ENCODE assay signal across 12 mouse cellular contexts in genomic region chr5:125153201-125153816, GRCm38 (mm10). TPM values are rescaled to one million over a fixed set of nuclear protein-coding genes. Genes with fewer than 3 reads are reported as not detected.
DNase-seq lines count a peak whose midpoint lies in the region; ATAC-seq and TF ChIP-seq lines count a peak whose summit lies in the region.
"Had no signal": no experiment of that assay in that cellular context is flagged by ENCODE, and none has a peak within 500 bp of the region (broad histone marks: within the 10 kb centered on the region; RNA-seq: fewer than 3 reads in every experiment).

No protein-coding gene starts in this region.

- H3K4me2 ChIP-seq in limb, embryonic 13.5 days (replicated peaks), result no peak overlapping the region

- H3K9ac ChIP-seq in limb, embryonic 13.5 days, result no peak overlapping the region

- peak; percentile 9; the same call in 1 of the 2 replicates for TF ChIP-seq CTCF in gastrocnemius, adult 2 months (IDR thresholded peaks at IDR 0.05)

- no peaks in the 10 kb centered on the region for H3K9me3 ChIP-seq in forebrain, embryonic 10.5 days
- no peaks in the 10 kb centered on the region for H3K9me3 ChIP-seq in limb, embryonic 13.5 days

- 82% methylated on average over 11 of the region's 11 CpGs for WGBS in forebrain, embryonic 10.5 days
- WGBS in limb, embryonic 13.5 days, result 86% methylated on average over 11 of the region's 11 CpGs

- peaks cover 97% of the 10 kb centered on the region for H3K4me1 ChIP-seq in forebrain, embryonic 10.5 days
- H3K4me1 ChIP-seq in limb, embryonic 13.5 days, result peaks cover 100% of the 10 kb centered on the region

- no peak overlapping the region for H3K4me3 ChIP-seq in gastrocnemius, adult 2 months
- no peak overlapping the region for H3K4me3 ChIP-seq in forebrain, embryonic 10.5 days
- H3K4me3 ChIP-seq in limb, embryonic 13.5 days, result no peak overlapping the region
- H3K4me3 ChIP-seq: erythroblast, embryonic 14.5 days had no signal

- peaks cover 24% of the 10 kb centered on the region for H3K36me3 ChIP-seq in forebrain, embryonic 10.5 days (replicated peaks)
- H3K36me3 ChIP-seq in limb, embryonic 13.5 days, result peaks cover 3% of the 10 kb centered on the region

- no peak for DNase-seq in gastrocnemius, adult 2 months
- no peak for DNase-seq in gastrocnemius, postnatal 4 days (ENCODE audit: low spot score in 2 of 2)
- DNase-seq in 416B (ENCODE audit: low read depth), result peak; percentile 63
- no peak for DNase-seq in forebrain, embryonic 10.5 days (ENCODE audit: extremely low spot score, low spot score)
- no peak for DNase-seq in urinary bladder, postnatal 25 days (ENCODE audit: low spot score)
- no peak for DNase-seq in right cerebral cortex, adult 2 months (ENCODE audit: low spot score in 2 of 2)
- no peak for DNase-seq in spleen, postnatal 4 days (ENCODE audit: low spot score in 2 of 2)
- DNase-seq: adrenal gland, adult 2 months; heart, postnatal 36 days; thymus, adult 2 months had no signal

- no peaks in the 10 kb centered on the region for H3K27me3 ChIP-seq in forebrain, embryonic 10.5 days (ENCODE audit: poor library complexity, severe bottlenecking)
- H3K27me3 ChIP-seq in limb, embryonic 13.5 days, result no peaks in the 10 kb centered on the region

- intact Hi-C loops in gastrocnemius, adult 2 months (cut with DNase I), result no loop called here

- ATAC-seq in limb, embryonic 13.5 days (ENCODE audit: low FRiP score, low read depth), result no peak

- peak overlapping the region; percentile 24; the same call in 1 of the 2 replicates for H3K27ac ChIP-seq in gastrocnemius, adult 2 months
- H3K27ac ChIP-seq in forebrain, embryonic 10.5 days, result peak overlapping the region; percentile 86
- H3K27ac ChIP-seq in limb, embryonic 13.5 days, result peak overlapping the region; percentile 86; the same call in 1 of the 2 replicates

RNA-seq across cellular contexts. Expression of gene Ncor2, which starts 25.7 kb away (rescaled TPM):
- total RNA-seq in gastrocnemius, adult 2 months (2021), result 100 to 1,000 TPM; 123 to 153 TPM
- total RNA-seq in gastrocnemius, postnatal 4 days (2021), result 100 to 1,000 TPM; 168 to 179 TPM
- 15.7 and 17.8 TPM in 2 replicates for polyA plus RNA-seq in forebrain, embryonic 10.5 days (2016; fragmentation: Nextera tagmentation; extraction: Ambion mirVana)
- polyA plus RNA-seq in limb, embryonic 13.5 days (2015; fragmentation: Nextera tagmentation; extraction: Ambion mirVana), result 33.9 and 34.9 TPM in 2 replicates

Comparison
In these comparisons a context has a peak if more than half of its experiments do, and no peak if none do; other contexts are left out.
1. H3K27ac ChIP-seq: peak in every context shown above with its lines; median percentile 86 in forebrain, embryonic 10.5 days; 86 in limb, embryonic 13.5 days; 24 in gastrocnemius, adult 2 months.